Comparison of ENCODE assay signal across 8 mouse cellular contexts in the genomic region with DNA sequence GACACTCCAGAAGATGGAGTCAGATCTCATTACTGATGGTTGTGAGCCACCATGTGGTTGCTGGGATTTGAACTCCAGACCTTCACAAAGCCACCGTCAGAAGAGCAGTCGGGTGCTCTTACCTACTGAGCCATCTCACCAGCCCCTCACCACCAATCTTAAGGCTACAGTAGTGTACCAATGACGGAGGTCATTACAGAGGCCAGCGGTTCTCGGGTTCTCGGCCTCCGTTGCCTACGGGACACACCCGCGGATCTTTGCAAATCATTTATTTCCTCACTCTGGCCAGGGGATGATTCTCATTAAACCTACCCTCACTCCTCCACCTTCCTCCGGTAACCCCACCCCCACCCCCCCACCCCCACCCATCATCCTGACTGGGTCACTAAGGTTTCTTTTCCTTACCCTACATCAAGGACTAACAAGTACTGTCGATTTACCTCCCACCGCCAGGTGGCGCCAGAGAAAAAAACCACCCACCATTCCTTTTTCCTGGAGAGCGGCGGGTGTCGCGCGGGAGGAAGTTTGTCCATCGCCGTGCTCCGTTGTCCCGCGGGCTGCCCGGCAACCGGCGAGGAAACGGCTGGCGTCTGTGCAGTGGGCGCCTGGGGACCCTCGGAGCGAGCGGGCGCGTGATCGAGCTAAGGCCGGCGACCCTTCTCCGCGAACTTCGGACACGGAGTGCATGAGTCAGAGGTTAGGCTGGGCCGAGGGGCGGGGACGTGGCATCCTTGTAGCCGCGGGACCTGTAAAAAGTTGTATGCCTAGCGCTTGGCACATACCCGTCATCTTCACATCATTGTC. TPM values are rescaled to one million over a fixed set of nuclear protein-coding genes. Genes with fewer than 3 reads are reported as not detected.
DNase-seq lines count a peak whose midpoint lies in the region; ATAC-seq lines count a peak whose summit lies in the region.

A gene (plus strand): TSS at position 496 of the 804 bp plus-strand sequence.

- H3K27me3 ChIP-seq in heart, embryonic 13.5 days (replicated peaks) = 0 out of 2 replicates have a peak, but pooled peaks cover 4% of the 10 kb centered on the region
- H3K27me3 ChIP-seq in liver, embryonic 12.5 days (replicated peaks) = no peaks in the 10 kb centered on the region
- no peaks in the 10 kb centered on the region for H3K27me3 ChIP-seq in stomach, embryonic 15.5 days (replicated peaks)

- peak within 1 kb of the TSS; percentile 75 for H3K4me2 ChIP-seq in heart, embryonic 13.5 days
- peak within 1 kb of the TSS; percentile 89 for H3K4me2 ChIP-seq in liver, embryonic 12.5 days
- H3K4me2 ChIP-seq in stomach, embryonic 15.5 days = peak within 1 kb of the TSS; percentile 86

- peak; percentile 87 for ATAC-seq in erythroid progenitor cell, adult 5-6 weeks (replicated peaks; ENCODE audit: low FRiP score, poor library complexity, severe bottlenecking)
- peak; percentile 56; the same call in 1 of the 2 replicates for ATAC-seq in heart, embryonic 13.5 days (ENCODE audit: extremely low read depth, insufficient number of reproducible peaks, low FRiP score, low TSS enrichment)
- ATAC-seq in liver, embryonic 12.5 days = peak; percentile 68
- ATAC-seq in stomach, embryonic 15.5 days (ENCODE audit: insufficient read depth, low FRiP score, low read depth) = peak; percentile 70; the same call in 1 of the 2 replicates

- WGBS in heart, embryonic 13.5 days = 4% methylated on average over 49 of the region's 49 CpGs
- WGBS in liver, embryonic 12.5 days (ENCODE audit: insufficient replicate concordance) = 5% methylated on average over 49 of the region's 49 CpGs
- 3% methylated on average over 49 of the region's 49 CpGs for WGBS in stomach, embryonic 15.5 days

- H3K27ac ChIP-seq in heart, embryonic 13.5 days (replicated peaks) = no peak within 1 kb of the TSS
- H3K27ac ChIP-seq in liver, embryonic 12.5 days = no peak within 1 kb of the TSS
- H3K27ac ChIP-seq in stomach, embryonic 15.5 days = no peak within 1 kb of the TSS

- H3K4me3 ChIP-seq in heart, embryonic 13.5 days = peak within 1 kb of the TSS; percentile 88
- H3K4me3 ChIP-seq in liver, embryonic 12.5 days = peak within 1 kb of the TSS; percentile 84
- H3K4me3 ChIP-seq in stomach, embryonic 15.5 days (replicated peaks) = peak within 1 kb of the TSS; percentile 95

- peaks cover 34% of the 10 kb centered on the region for H3K36me3 ChIP-seq in heart, embryonic 13.5 days
- peaks cover 34% of the 10 kb centered on the region for H3K36me3 ChIP-seq in liver, embryonic 12.5 days
- H3K36me3 ChIP-seq in stomach, embryonic 15.5 days = peaks cover 5% of the 10 kb centered on the region; the same call in 1 of the 2 replicates

- no peaks in the 10 kb centered on the region for H3K9me3 ChIP-seq in heart, embryonic 13.5 days
- no peaks in the 10 kb centered on the region for H3K9me3 ChIP-seq in liver, embryonic 12.5 days (replicated peaks)
- H3K9me3 ChIP-seq in stomach, embryonic 15.5 days = no peaks in the 10 kb centered on the region

- peak within 1 kb of the TSS; percentile 91 for H3K9ac ChIP-seq in heart, embryonic 13.5 days
- peak within 1 kb of the TSS; percentile 81 for H3K9ac ChIP-seq in liver, embryonic 12.5 days
- peak within 1 kb of the TSS; percentile 88 for H3K9ac ChIP-seq in stomach, embryonic 15.5 days

- H3K4me1 ChIP-seq in heart, embryonic 13.5 days = peaks cover 7% of the 10 kb centered on the region
- peaks cover 36% of the 10 kb centered on the region for H3K4me1 ChIP-seq in liver, embryonic 12.5 days
- peaks cover 7% of the 10 kb centered on the region for H3K4me1 ChIP-seq in stomach, embryonic 15.5 days

- peak; percentile 92 for DNase-seq in CD4-positive helper T cell, adult 2 months (ENCODE audit: low read depth, low spot score)
- DNase-seq in brain, embryonic 18.5 days (ENCODE audit: low read depth, low spot score) = peak; percentile 83
- peak; percentile 97 for DNase-seq in kidney, postnatal 10 days
- DNase-seq in natural killer cell, adult 2 months (ENCODE audit: low spot score in 2 of 2) = peak; percentile 91 to 93

RNA-seq across cellular contexts. Expression of the gene that starts here (rescaled TPM):
- 2.2 and 19.7 TPM in 2 replicates for total RNA-seq in erythroid progenitor cell, adult 5-6 weeks (2015; ENCODE audit: low replicate concordance)
- total RNA-seq in erythroid progenitor cell, adult 5-6 weeks (2017; ENCODE audit: low replicate concordance) = 12.5 and 23.8 TPM in 2 replicates
- polyA plus RNA-seq in heart, embryonic 13.5 days (2015; fragmentation: Nextera tagmentation; extraction: Ambion mirVana) = 8.0 and 8.1 TPM in 2 replicates
- polyA plus RNA-seq in liver, embryonic 12.5 days (2016; fragmentation: Nextera tagmentation; extraction: Ambion mirVana) = 6.2 and 7.5 TPM in 2 replicates
- polyA plus RNA-seq in stomach, embryonic 15.5 days (2015; fragmentation: Nextera tagmentation; extraction: Ambion mirVana) = 11.5 and 11.6 TPM in 2 replicates
